Mouse (Mus musculus): Measurements from ENCODE around the gene Nell2.

DNA sequence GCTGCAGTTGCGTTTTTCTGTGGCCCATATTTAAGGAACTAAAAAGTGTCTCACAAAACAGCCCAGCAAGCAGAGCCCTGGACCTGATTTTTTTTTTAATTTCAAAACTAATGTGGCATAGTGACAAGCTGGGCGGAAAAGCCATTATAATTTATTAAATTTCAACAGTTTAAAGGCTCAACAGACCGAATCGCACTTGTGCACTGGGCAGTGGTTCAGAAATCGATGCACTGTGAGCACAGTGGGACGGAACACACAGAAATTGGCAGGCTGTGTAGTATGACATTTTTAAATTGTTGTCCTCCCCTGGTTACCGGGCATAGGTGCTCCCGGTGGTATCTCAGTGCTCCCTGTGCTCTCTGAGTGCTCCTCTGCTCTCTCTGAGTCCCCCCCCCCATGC, 33.2 kb downstream of the Nell2 start:
- no peak for TF ChIP-seq POLR2A (IDR thresholded peaks at IDR 0.05; ENCODE audit: extremely low read depth, insufficient read depth, low read length)
- no peak for TF ChIP-seq CTCF (IDR thresholded peaks at IDR 0.05; ENCODE audit: extremely low read depth, insufficient read depth, low read length)

All from cortical plate, adult 2 months (tissue).